Mouse (Mus musculus) liver, postnatal 0 days (tissue): Measurements from ENCODE around the gene Pram1. TPM values are rescaled to one million over a fixed set of nuclear protein-coding genes. Genes with fewer than 3 reads are reported as not detected.
A peak's percentile ranks its signal among the peaks of the same experiment; 100 is the strongest.

Experiments used
- ATAC-seq: fragments of 200-750 bp; cut with Nextera tagmentation; 2 replicates; pipeline ENCODE4 v1.8.0; 2017; ENCODE audit warnings: mild to moderate bottlenecking, moderate library complexity
- DNase-seq: peaks from one replicate; pipeline ENCODE4 v3.0.0-alpha.2; 2016
- H3K27ac ChIP-seq: fragments of 300-500 bp; sonication (generic); 2 replicates; pipeline ENCODE4 v1.5.1; 2014; ENCODE audit warnings: antibody characterized with exemption, moderate library complexity, mild to moderate bottlenecking, low read depth
- H3K27me3 ChIP-seq: fragments of 300-500 bp; sonication (generic); 2 replicates; pipeline ENCODE4 v1.6.1; 2014; ENCODE audit warnings: low read length, control low read depth, mixed read lengths; ENCODE audit not compliant: insufficient read depth
- H3K36me3 ChIP-seq: fragments of 300-500 bp; sonication (generic); replicated peaks from 2 replicates; pipeline ENCODE4 v1.6.1; 2014; ENCODE audit warnings: mild to moderate bottlenecking, control low read depth, low read length, moderate library complexity, mixed read lengths; ENCODE audit not compliant: insufficient read depth
- H3K4me1 ChIP-seq: fragments of 300-500 bp; sonication (generic); 2 replicates; pipeline ENCODE4 v1.6.1; 2014; ENCODE audit warnings: antibody characterized with exemption, mild to moderate bottlenecking, control low read depth; ENCODE audit not compliant: insufficient read depth
- H3K4me2 ChIP-seq: fragments of 300-500 bp; sonication (generic); 2 replicates; pipeline ENCODE4 v1.6.1; 2014; ENCODE audit warnings: low read depth, mild to moderate bottlenecking, low read length, moderate library complexity, mixed read lengths
- H3K4me3 ChIP-seq: fragments of 300-500 bp; sonication (generic); 2 replicates; pipeline ENCODE4 v1.5.1; 2014; ENCODE audit warnings: low read depth, low read length
- H3K9ac ChIP-seq: fragments of 300-500 bp; sonication (generic); replicated peaks from 2 replicates; pipeline ENCODE4 v1.6.1; 2014; ENCODE audit warnings: mild to moderate bottlenecking, moderate library complexity
- H3K9me3 ChIP-seq: fragments of 300-500 bp; sonication (generic); 2 replicates; pipeline ENCODE4 v1.6.1; 2016; ENCODE audit warnings: mild to moderate bottlenecking, control low read depth, low read length, mixed read lengths
- CTCF ChIP-seq: sonication (generic); IDR thresholded peaks from 2 replicates; pipeline ENCODE4 v1.5.1; 2016; ENCODE audit warnings: antibody characterized with exemption, low read depth
- EP300 ChIP-seq: IDR thresholded peaks from 2 replicates; pipeline ENCODE4 v1.6.1; 2016; ENCODE audit warnings: antibody characterized with exemption, low read depth, mild to moderate bottlenecking
- WGBS: fragments of 180-500 bp; shearing (Covaris S2); extraction: QIAGEN DNeasy Blood & Tissue Kit; methylation state at CpG from one replicate; pipeline ENCODE4 v1.1.7; 2014; ENCODE audit not compliant: insufficient replicate concordance; 5-methylcytosine and 5-hydroxymethylcytosine counted together
- polyA plus RNA-seq: library from polyadenylated mRNA; unstranded; fragments of >200 nt; fragmentation: Nextera tagmentation; extraction: Ambion mirVana; gene quantifications from 2 replicates; pipeline ENCODE4 v1.2.1, GENCODE M21; 2015

Gene Pram1
- polyA plus RNA-seq, 1 experiment from 2014 or later, result 5.7 TPM

- no peak for DNase-seq
- TF ChIP-seq EP300, result no peak
- no peak for TF ChIP-seq CTCF
Measured at GRCm38 (mm10) chr17:33676086-33676485, 38.2 kb downstream of the Pram1 start.

GRCm38 (mm10) chr17:33678771-33679170 lies 40.9 kb downstream of the Pram1 start:
- peaks cover 22% of the 10 kb centered on the region for H3K36me3 ChIP-seq
- TF ChIP-seq EP300, result no peak
- TF ChIP-seq CTCF, result no peak
- no peaks in the 10 kb centered on the region for H3K27me3 ChIP-seq

More at GRCm38 (mm10) chr17:33676086-33676485, 38.2 kb downstream of the Pram1 start:
- Histone ChIP-seq H3K4me3 (no peak overlapping the region), H3K4me1 (peaks cover 25% of the 10 kb centered on the region), H3K27me3 (no peaks in the 10 kb centered on the region), H3K36me3 (peaks cover 34% of the 10 kb centered on the region), H3K4me2 (no peak overlapping the region), H3K9me3 (no peaks in the 10 kb centered on the region), H3K27ac (no peak overlapping the region), H3K9ac (no peak overlapping the region)
- 84% methylated on average over 2 of the region's 2 CpGs for WGBS
- ATAC-seq, result no peak

GRCm38 (mm10) chr17:33681767-33682166 lies 43.9 kb downstream of the Pram1 start:
- no peaks in the 10 kb centered on the region for H3K27me3 ChIP-seq
- H3K36me3 ChIP-seq, result peaks cover 12% of the 10 kb centered on the region
- 0 out of 2 replicates have a peak overlapping the region, but pooled peaks have one; percentile 94 for H3K4me2 ChIP-seq
- H3K9me3 ChIP-seq, result no peaks in the 10 kb centered on the region
- no peak for ATAC-seq
- H3K4me3 ChIP-seq, result no peak overlapping the region
- peaks cover 51% of the 10 kb centered on the region for H3K4me1 ChIP-seq
- no peak overlapping the region for H3K27ac ChIP-seq
- TF ChIP-seq CTCF, result no peak
- no peak for TF ChIP-seq EP300
- no peak for DNase-seq
- H3K9ac ChIP-seq, result no peak overlapping the region

More at GRCm38 (mm10) chr17:33678771-33679170, 40.9 kb downstream of the Pram1 start:
- Histone ChIP-seq H3K27ac (no peak overlapping the region), H3K9me3 (no peaks in the 10 kb centered on the region), H3K4me3 (no peak overlapping the region), H3K4me1 (peaks cover 38% of the 10 kb centered on the region), H3K4me2 (no peak overlapping the region), H3K9ac (no peak overlapping the region)
- ATAC-seq, result no peak
- DNase-seq, result no peak

GRCm38 (mm10) chr17:33684671-33685231 lies 46.9 kb downstream of the Pram1 start:
- Histone ChIP-seq H3K4me1 (peaks cover 38% of the 10 kb centered on the region), H3K9ac (peak overlapping the region; percentile 81), H3K27ac (peak overlapping the region; percentile 84), H3K27me3 (no peaks in the 10 kb centered on the region), H3K9me3 (no peaks in the 10 kb centered on the region), H3K4me3 (peak overlapping the region; percentile 60), H3K36me3 (peaks cover 13% of the 10 kb centered on the region), H3K4me2 (peak overlapping the region; percentile 94)
- TF ChIP-seq EP300 (no peak), CTCF (peak; percentile 64)
- WGBS, result under 1% methylated on average over 44 of the region's 44 CpGs
- peak; percentile 81 for DNase-seq
- ATAC-seq, result peak; percentile 73

GRCm38 (mm10) chr17:33685249-33685653 lies 47.4 kb downstream of the Pram1 start:
- ATAC-seq (peak; percentile 99), DNase-seq (peak; percentile 99)
- peaks cover 17% of the 10 kb centered on the region for H3K36me3 ChIP-seq
- H3K9ac ChIP-seq, result peak overlapping the region; percentile 81
- TF ChIP-seq EP300, result no peak
- TF ChIP-seq CTCF, result no peak
- H3K4me3 ChIP-seq, result peak overlapping the region; percentile 60
- peak overlapping the region; percentile 84 for H3K27ac ChIP-seq
- peak overlapping the region; percentile 94 for H3K4me2 ChIP-seq
- peaks cover 36% of the 10 kb centered on the region for H3K4me1 ChIP-seq
- H3K9me3 ChIP-seq, result no peaks in the 10 kb centered on the region
- H3K27me3 ChIP-seq, result no peaks in the 10 kb centered on the region
- 2% methylated on average over 42 of the region's 42 CpGs for whole genome bisulfite sequencing

- H3K27me3 ChIP-seq, result no peaks in the 10 kb centered on the region
- no peaks in the 10 kb centered on the region for H3K9me3 ChIP-seq
- peak within 1 kb of the TSS; percentile 49; the same call in 1 of the 2 replicates for H3K9ac ChIP-seq
- WGBS, result 78% methylated on average over 1 of the region's 1 CpGs
- peaks cover 26% of the 10 kb centered on the region for H3K36me3 ChIP-seq
- ATAC-seq, result no peak
- peak within 1 kb of the TSS; percentile 94 for H3K4me2 ChIP-seq
- H3K27ac ChIP-seq, result peak within 1 kb of the TSS; percentile 9; the same call in 1 of the 2 replicates
- no peak for DNase-seq
- TF ChIP-seq CTCF (no peak), EP300 (no peak)
- H3K4me3 ChIP-seq, result peak within 1 kb of the TSS; percentile 60
- H3K4me1 ChIP-seq, result peaks cover 32% of the 10 kb centered on the region
Measured at GRCm38 (mm10) chr17:33686760-33687159, 48.9 kb downstream of the Pram1 start, which contains the start of gene Hnrnpm. Hnrnpm (minus strand) TSS chr17:33686860.

Other genes with a start within 250 kb of the Pram1 start
- 3.2 and 5.2 TPM in 2 replicates for gene Zfp101, start 243.4 kb upstream of the Pram1 start, polyA plus RNA-seq
- gene Actl9, start 205.2 kb upstream of the Pram1 start, polyA plus RNA-seq, result not detected in 2 replicates
- gene Adamts10, start 113.9 kb upstream of the Pram1 start, polyA plus RNA-seq, result 3.2 and 3.5 TPM in 2 replicates
- gene Myo1f, start 82.3 kb upstream of the Pram1 start, polyA plus RNA-seq, result 7.1 and 9.5 TPM in 2 replicates
- gene Zfp414, start 9.0 kb upstream of the Pram1 start, polyA plus RNA-seq, result 13.7 and 14.3 TPM in 2 replicates
- gene Hnrnpm, start 48.8 kb downstream of the Pram1 start, polyA plus RNA-seq, result 91.9 and 96.6 TPM in 2 replicates
- 137 and 144 TPM in 2 replicates for gene March2, start 80.6 kb downstream of the Pram1 start, polyA plus RNA-seq
- gene Rab11b, start 122.5 kb downstream of the Pram1 start, polyA plus RNA-seq, result 80.4 and 88.9 TPM in 2 replicates
- gene Angptl4, start 143.8 kb downstream of the Pram1 start, polyA plus RNA-seq, result 64.4 and 93.5 TPM in 2 replicates
- 9.4 and 10.6 TPM in 2 replicates for gene Kank3, start 172.5 kb downstream of the Pram1 start, polyA plus RNA-seq
- 699 and 710 TPM in 2 replicates for gene Rps28, start 186.5 kb downstream of the Pram1 start, polyA plus RNA-seq
- gene Ndufa7, start 186.5 kb downstream of the Pram1 start, polyA plus RNA-seq, result 379 and 389 TPM in 2 replicates
- 16.6 and 17.4 TPM in 2 replicates for gene Cd320, start 205.0 kb downstream of the Pram1 start, polyA plus RNA-seq
- gene Gm7029, start 235.8 kb downstream of the Pram1 start, polyA plus RNA-seq, result not detected in 2 replicates